Mouse (Mus musculus): ENCODE results near the gene Nr2e1.

DNA sequence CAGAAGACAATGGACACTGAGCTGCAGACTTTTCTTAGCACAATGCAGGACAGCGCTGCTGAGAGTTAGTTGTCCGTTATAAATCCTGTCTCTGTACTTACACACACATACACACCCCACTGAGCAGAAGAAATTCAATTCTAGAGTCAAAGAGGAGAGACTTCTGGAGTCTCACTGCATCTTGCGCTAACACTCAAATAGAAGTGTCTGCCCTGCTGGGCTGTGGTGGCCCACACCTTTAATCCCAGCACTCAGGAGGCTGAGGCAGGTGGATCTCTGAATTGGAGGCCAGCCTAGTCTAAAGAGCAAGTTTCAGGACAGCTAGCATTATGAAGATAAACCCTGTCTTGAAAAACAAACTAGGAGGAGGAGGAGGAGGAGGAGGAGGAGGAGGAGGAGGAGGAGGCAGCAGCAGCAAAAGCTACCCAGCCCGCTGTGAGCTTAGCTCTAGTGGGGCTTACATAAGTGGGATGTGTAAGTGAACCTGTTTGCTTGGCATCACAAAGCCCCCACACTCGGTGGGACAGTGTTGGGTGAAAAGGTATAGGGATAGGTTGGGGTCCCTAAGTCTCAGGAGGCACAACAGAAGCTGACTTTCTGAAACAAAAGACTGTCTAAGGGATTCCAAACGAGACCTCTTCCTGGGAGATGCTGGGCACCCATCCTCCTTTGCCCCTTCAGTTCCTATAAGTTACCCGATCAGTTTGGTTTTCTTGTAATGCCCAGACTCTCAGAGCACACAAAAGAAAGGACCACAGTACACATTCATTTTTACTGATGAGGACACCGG lies 4.7 kb upstream of the Nr2e1 start:
- no peak for TF ChIP-seq CTCF (IDR thresholded peaks at IDR 0.05; ENCODE audit: insufficient read depth, low read length)
- TF ChIP-seq POLR2A (IDR thresholded peaks at IDR 0.05; ENCODE audit: borderline replicate concordance, extremely low read depth, low read depth, low read length): no peak

All from lung, adult 2 months (tissue).